Mouse (Mus musculus) kidney, embryonic 16.5 days (tissue): Measurements from ENCODE around the gene 1700030K09Rik. TPM values are rescaled to one million over a fixed set of nuclear protein-coding genes. Genes with fewer than 3 reads are reported as not detected.

Source experiments
- ATAC-seq: fragments of 200-750 bp; cut with Nextera tagmentation; 2 replicates; pipeline ENCODE4 v1.8.0; 2017; ENCODE audit warnings: moderate TSS enrichment; ENCODE audit not compliant: low FRiP score, low TSS enrichment
- H3K27ac ChIP-seq: fragments of 300-500 bp; sonication (generic); 2 replicates; pipeline ENCODE4 v1.5.1; 2014; ENCODE audit warnings: low read length
- H3K27me3 ChIP-seq: fragments of 300-500 bp; sonication (generic); 2 replicates; pipeline ENCODE4 v1.6.1; 2014; ENCODE audit warnings: low read length, control low read depth, mixed read lengths; ENCODE audit not compliant: insufficient read depth
- H3K36me3 ChIP-seq: fragments of 300-500 bp; sonication (generic); 2 replicates; pipeline ENCODE4 v1.6.1; 2014; ENCODE audit warnings: low read length, control low read depth, mixed read lengths; ENCODE audit not compliant: insufficient read depth
- H3K4me1 ChIP-seq: fragments of 300-500 bp; sonication (generic); 2 replicates; pipeline ENCODE4 v1.6.1; 2014; ENCODE audit warnings: low read length, control low read depth, mixed read lengths; ENCODE audit not compliant: insufficient read depth
- H3K4me2 ChIP-seq: fragments of 300-500 bp; sonication (generic); replicated peaks from 2 replicates; pipeline ENCODE4 v1.6.1; 2014; ENCODE audit warnings: low read depth, low read length
- H3K4me3 ChIP-seq: fragments of 300-500 bp; sonication (generic); 2 replicates; pipeline ENCODE4 v1.5.1; 2014; ENCODE audit warnings: mild to moderate bottlenecking, low read length
- H3K9ac ChIP-seq: fragments of 300-500 bp; sonication (generic); replicated peaks from 2 replicates; pipeline ENCODE4 v1.6.1; 2014; ENCODE audit warnings: low read length
- H3K9me3 ChIP-seq: fragments of 300-500 bp; sonication (generic); 2 replicates; pipeline ENCODE4 v1.6.1; 2016; ENCODE audit warnings: low read length, control low read depth
- WGBS: fragments of 180-500 bp; shearing (Covaris S2); extraction: QIAGEN DNeasy Blood & Tissue Kit; methylation state at CpG from one replicate; pipeline ENCODE4 v1.1.7; 2014; 5-methylcytosine and 5-hydroxymethylcytosine counted together
- polyA plus RNA-seq: library from polyadenylated mRNA; unstranded; fragments of >200 nt; fragmentation: Nextera tagmentation; extraction: Ambion mirVana; gene quantifications from 2 replicates; pipeline ENCODE4 v1.2.1, GENCODE M21; 2015

1700030K09Rik gene
- polyA plus RNA-seq, 1 experiment from 2014 or later = 17.9 TPM

GRCm38 (mm10) chr8:72455317-72455716 is 11.6 kb downstream of the 1700030K09Rik start:
- H3K9me3 ChIP-seq = peaks cover 6% of the 10 kb centered on the region
- no peaks in the 10 kb centered on the region for H3K4me1 ChIP-seq
- no peak overlapping the region for H3K9ac ChIP-seq
- H3K27me3 ChIP-seq = no peaks in the 10 kb centered on the region
- peaks cover 64% of the 10 kb centered on the region for H3K36me3 ChIP-seq
- H3K27ac ChIP-seq = no peak overlapping the region
- H3K4me2 ChIP-seq = no peak overlapping the region
- no peak for ATAC-seq
- WGBS = 86% methylated on average over 4 of the region's 4 CpGs
- no peak overlapping the region for H3K4me3 ChIP-seq

GRCm38 (mm10) chr8:72457806-72458205 is 14.1 kb downstream of the 1700030K09Rik start:
- Histone ChIP-seq H3K9me3 (peaks cover 6% of the 10 kb centered on the region), H3K4me3 (no peak overlapping the region), H3K27me3 (no peaks in the 10 kb centered on the region), H3K36me3 (peaks cover 77% of the 10 kb centered on the region), H3K27ac (no peak overlapping the region), H3K4me2 (no peak overlapping the region), H3K9ac (no peak overlapping the region), H3K4me1 (no peaks in the 10 kb centered on the region)
- WGBS = 91% methylated on average over 3 of the region's 3 CpGs
- no peak for ATAC-seq

- H3K27ac ChIP-seq = no peak overlapping the region
- no peaks in the 10 kb centered on the region for H3K27me3 ChIP-seq
- H3K9ac ChIP-seq = no peak overlapping the region
- no peak overlapping the region for H3K4me3 ChIP-seq
- H3K9me3 ChIP-seq = peaks cover 6% of the 10 kb centered on the region
- H3K4me1 ChIP-seq = no peaks in the 10 kb centered on the region
- WGBS = 90% methylated on average over 6 of the region's 6 CpGs
- H3K4me2 ChIP-seq = no peak overlapping the region
- H3K36me3 ChIP-seq = peaks cover 78% of the 10 kb centered on the region
- ATAC-seq = no peak
These were observed 14.8 kb downstream of the 1700030K09Rik start for GRCm38 (mm10) chr8:72458457-72458856.

- H3K27ac ChIP-seq = no peak overlapping the region
- no peaks in the 10 kb centered on the region for H3K4me1 ChIP-seq
- no peak overlapping the region for H3K4me3 ChIP-seq
- H3K9ac ChIP-seq = no peak overlapping the region
- peaks cover 77% of the 10 kb centered on the region for H3K36me3 ChIP-seq
- no peak overlapping the region for H3K4me2 ChIP-seq
- no peaks in the 10 kb centered on the region for H3K27me3 ChIP-seq
- H3K9me3 ChIP-seq = no peaks in the 10 kb centered on the region
- WGBS = 89% methylated on average over 4 of the region's 4 CpGs
- ATAC-seq = no peak
These were observed 16.3 kb downstream of the 1700030K09Rik start for GRCm38 (mm10) chr8:72459881-72460533.

- H3K36me3 ChIP-seq = peaks cover 97% of the 10 kb centered on the region
- no peak overlapping the region for H3K4me2 ChIP-seq
- H3K9me3 ChIP-seq = no peaks in the 10 kb centered on the region
- H3K4me1 ChIP-seq = no peaks in the 10 kb centered on the region
- no peak for ATAC-seq
- no peak overlapping the region for H3K4me3 ChIP-seq
- H3K27ac ChIP-seq = no peak overlapping the region
- no peaks in the 10 kb centered on the region for H3K27me3 ChIP-seq
- 89% methylated on average over 6 of the region's 10 CpGs for WGBS
- H3K9ac ChIP-seq = no peak overlapping the region
These were observed 20.5 kb downstream of the 1700030K09Rik start for GRCm38 (mm10) chr8:72464211-72464610.

- no peak overlapping the region for H3K9ac ChIP-seq
- H3K27me3 ChIP-seq = no peaks in the 10 kb centered on the region
- no peak overlapping the region for H3K4me2 ChIP-seq
- peaks cover 6% of the 10 kb centered on the region; the same call in 1 of the 2 replicates for H3K4me1 ChIP-seq
- no peak overlapping the region for H3K4me3 ChIP-seq
- peaks cover 83% of the 10 kb centered on the region for H3K36me3 ChIP-seq
- WGBS = 91% methylated on average over 2 of the region's 2 CpGs
- no peaks in the 10 kb centered on the region for H3K9me3 ChIP-seq
- no peak for ATAC-seq
- H3K27ac ChIP-seq = no peak overlapping the region
These were observed 25.6 kb downstream of the 1700030K09Rik start for GRCm38 (mm10) chr8:72469243-72469642.

- ATAC-seq = no peak
- 91% methylated on average over 8 of the region's 8 CpGs for WGBS
- H3K9me3 ChIP-seq = no peaks in the 10 kb centered on the region
- peaks cover 6% of the 10 kb centered on the region; the same call in 1 of the 2 replicates for H3K4me1 ChIP-seq
- no peaks in the 10 kb centered on the region for H3K27me3 ChIP-seq
- no peak overlapping the region for H3K27ac ChIP-seq
- H3K4me2 ChIP-seq = no peak overlapping the region
- H3K36me3 ChIP-seq = peaks cover 77% of the 10 kb centered on the region
- H3K9ac ChIP-seq = no peak overlapping the region
- no peak overlapping the region for H3K4me3 ChIP-seq
These were observed 26.3 kb downstream of the 1700030K09Rik start for GRCm38 (mm10) chr8:72469984-72470383.

GRCm38 (mm10) chr8:72470684-72471083 is 27.0 kb downstream of the 1700030K09Rik start:
- Histone ChIP-seq H3K27me3 (no peaks in the 10 kb centered on the region), H3K9me3 (no peaks in the 10 kb centered on the region), H3K4me3 (no peak overlapping the region), H3K4me2 (no peak overlapping the region), H3K9ac (no peak overlapping the region), H3K36me3 (peaks cover 70% of the 10 kb centered on the region), H3K4me1 (peaks cover 6% of the 10 kb centered on the region; the same call in 1 of the 2 replicates), H3K27ac (no peak overlapping the region)
- ATAC-seq = no peak
- 92% methylated on average over 7 of the region's 7 CpGs for WGBS

GRCm38 (mm10) chr8:72474826-72475546 is 31.3 kb downstream of the 1700030K09Rik start, which contains the start of gene Cherp:
Gene Cherp (minus strand): TSS chr8:72475226.
- H3K36me3 ChIP-seq = peaks cover 36% of the 10 kb centered on the region
- H3K4me1 ChIP-seq = peaks cover 12% of the 10 kb centered on the region
- H3K27me3 ChIP-seq = no peaks in the 10 kb centered on the region
- ATAC-seq = peak; percentile 98
- under 1% methylated on average over 76 of the region's 80 CpGs for WGBS
- H3K9ac ChIP-seq = peak within 1 kb of the TSS; percentile 78
- H3K4me3 ChIP-seq = peak within 1 kb of the TSS; percentile 54
- H3K27ac ChIP-seq = peak within 1 kb of the TSS; percentile 93
- H3K4me2 ChIP-seq = peak within 1 kb of the TSS; percentile 85
- 0 out of 2 replicates have a peak, but pooled peaks cover 7% of the 10 kb centered on the region for H3K9me3 ChIP-seq
